8 mouse cellular contexts compared by ENCODE assay signal in the genomic region with DNA sequence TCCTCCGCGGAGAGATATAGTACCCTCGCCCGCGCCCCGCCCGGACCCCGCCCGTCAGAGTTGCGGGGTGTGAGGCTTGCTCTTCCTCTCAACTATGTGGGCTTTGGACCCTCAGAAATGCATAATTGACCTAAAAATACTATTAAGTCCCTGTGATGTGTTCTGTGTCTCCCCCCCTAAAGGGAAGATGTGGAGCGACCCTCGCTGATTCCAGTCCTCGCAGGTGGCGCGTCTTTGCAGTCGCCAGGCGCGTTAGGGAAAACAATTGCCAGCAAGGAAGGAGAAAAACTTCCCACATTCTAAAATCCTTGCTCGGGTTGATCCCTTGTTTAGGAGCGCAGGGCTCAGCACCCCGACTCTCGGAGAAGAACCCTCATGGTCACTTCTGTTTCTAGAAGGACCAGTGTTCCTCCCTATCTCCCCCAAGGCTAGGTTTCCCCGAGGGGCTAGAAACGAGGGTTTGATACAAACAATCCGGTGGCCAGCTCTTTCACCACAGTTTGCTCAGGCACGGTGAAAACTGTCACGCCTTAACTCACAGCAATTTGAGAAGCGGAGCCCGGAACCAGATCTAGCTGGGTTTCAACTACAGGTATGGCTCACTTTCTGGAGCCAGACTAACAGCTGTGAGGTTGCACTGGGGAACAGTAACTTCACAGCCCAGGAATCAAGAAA. TPM values are rescaled to one million over a fixed set of nuclear protein-coding genes. Genes with fewer than 3 reads are reported as not detected.
DNase-seq lines count a peak whose midpoint lies in the region; ATAC-seq and TF ChIP-seq lines count a peak whose summit lies in the region.

No protein-coding gene starts in this region.

- H3K4me1 ChIP-seq in heart, embryonic 11.5 days (ENCODE audit: control insufficient read depth, insufficient read depth, low read length), result peaks cover 3% of the 10 kb centered on the region; the same call in 1 of the 2 replicates
- H3K4me1 ChIP-seq in kidney, postnatal 0 days (replicated peaks; ENCODE audit: insufficient read depth, low read length), result 0 out of 2 replicates have a peak, but pooled peaks cover 5% of the 10 kb centered on the region

- intact Hi-C loops in left cerebral cortex, adult 2 months (cut with DNase I), result loop anchor here (1.0 to 5.0 kb wide), 3 partner anchors 11 to 56 kb away; a partner anchor contains a TSS

- DNase-seq in left cerebral cortex, adult 2 months (ENCODE audit: extremely low spot score in 1 of 2, low spot score in 2 of 2), result no peak
- DNase-seq in left cerebral cortex, adult 11 months (ENCODE audit: low spot score), result no peak
- DNase-seq in adrenal gland, postnatal 10 days, result peak; percentile 52
- DNase-seq in kidney, postnatal 0 days (ENCODE audit: low spot score), result peak; percentile 38
- peak; percentile 63 for DNase-seq in lung, postnatal 36 days
- peak; percentile 30 for DNase-seq in urinary bladder, postnatal 25 days (ENCODE audit: low spot score)
- no peak for DNase-seq in MN1 (ENCODE audit: low spot score)

- H3K4me2 ChIP-seq in heart, embryonic 11.5 days, result peak overlapping the region; percentile 94
- H3K4me2 ChIP-seq in kidney, postnatal 0 days (ENCODE audit: low read length), result peak overlapping the region; percentile 85

- H3K27ac ChIP-seq in left cerebral cortex, adult 2 months, result peak overlapping the region; percentile 86
- H3K27ac ChIP-seq in heart, embryonic 11.5 days (ENCODE audit: low read depth, low read length), result peak overlapping the region; percentile 98
- peak overlapping the region; percentile 100 for H3K27ac ChIP-seq in kidney, postnatal 0 days

- peak overlapping the region; percentile 60 for H3K4me3 ChIP-seq in left cerebral cortex, adult 2 months
- H3K4me3 ChIP-seq in heart, embryonic 11.5 days (ENCODE audit: low read depth, low read length), result peak overlapping the region; percentile 78
- peak overlapping the region; percentile 69 for H3K4me3 ChIP-seq in kidney, postnatal 0 days (replicated peaks; ENCODE audit: low read depth, low read length)

- H3K27me3 ChIP-seq in heart, embryonic 11.5 days (ENCODE audit: control insufficient read depth, insufficient read depth, low read length), result no peaks in the 10 kb centered on the region
- no peaks in the 10 kb centered on the region for H3K27me3 ChIP-seq in kidney, postnatal 0 days (ENCODE audit: insufficient read depth, low read length)

- peak overlapping the region; percentile 90 for H3K9ac ChIP-seq in heart, embryonic 11.5 days (ENCODE audit: low read depth, low read length)
- peak overlapping the region; percentile 66 for H3K9ac ChIP-seq in kidney, postnatal 0 days (ENCODE audit: low read depth, low read length)

- WGBS in heart, embryonic 11.5 days (ENCODE audit: insufficient replicate concordance), result 2% methylated on average over 29 of the region's 29 CpGs
- under 1% methylated on average over 29 of the region's 29 CpGs for WGBS in kidney, postnatal 0 days

- H3K36me3 ChIP-seq in heart, embryonic 11.5 days (ENCODE audit: control insufficient read depth, insufficient read depth, low read length), result no peaks in the 10 kb centered on the region
- H3K36me3 ChIP-seq in kidney, postnatal 0 days (ENCODE audit: insufficient read depth, low read length), result no peaks in the 10 kb centered on the region

- ATAC-seq in heart, embryonic 11.5 days (replicated peaks; ENCODE audit: insufficient number of reproducible peaks, low FRiP score, low TSS enrichment), result no peak
- no peak for ATAC-seq in kidney, postnatal 0 days (replicated peaks; ENCODE audit: low FRiP score, low read depth)

- no peak for TF ChIP-seq CTCF in left cerebral cortex, adult 2 months (IDR thresholded peaks at IDR 0.05)
- no peak for TF ChIP-seq CTCF in kidney, postnatal 0 days (IDR thresholded peaks at IDR 0.05; ENCODE audit: low read depth)

- H3K9me3 ChIP-seq in heart, embryonic 11.5 days (replicated peaks; ENCODE audit: control insufficient read depth, low read length), result no peaks in the 10 kb centered on the region
- no peaks in the 10 kb centered on the region for H3K9me3 ChIP-seq in kidney, postnatal 0 days (replicated peaks; ENCODE audit: low read length)

RNA-seq across cellular contexts. Expression of a gene that starts 11.3 kb away (rescaled TPM):
- 1,000 to 10,000 TPM; 2,238 to 2,247 TPM for total RNA-seq in left cerebral cortex, adult 2 months (2021)
- 100 to 1,000 TPM; 355 to 389 TPM for total RNA-seq in adrenal gland, postnatal 10 days (2021)
- polyA plus RNA-seq in heart, embryonic 11.5 days (2014; fragmentation: Nextera tagmentation; extraction: Ambion mirVana), result 797 and 913 TPM in 2 replicates
- 1,372 and 1,376 TPM in 2 replicates for polyA plus RNA-seq in kidney, postnatal 0 days (2015; fragmentation: Nextera tagmentation; extraction: Ambion mirVana)

RNA-seq across cellular contexts. Expression of a gene that starts 28.4 kb away (rescaled TPM):
- 10 to 100 TPM; 17.3 to 21.9 TPM for total RNA-seq in left cerebral cortex, adult 2 months (2021)
- total RNA-seq in adrenal gland, postnatal 10 days (2021), result 10 to 100 TPM; 14.8 to 19.4 TPM
- 6.2 and 10.1 TPM in 2 replicates for polyA plus RNA-seq in heart, embryonic 11.5 days (2014; fragmentation: Nextera tagmentation; extraction: Ambion mirVana)
- 17.2 and 18.6 TPM in 2 replicates for polyA plus RNA-seq in kidney, postnatal 0 days (2015; fragmentation: Nextera tagmentation; extraction: Ambion mirVana)

Comparison
In these comparisons a context has a peak if more than half of its experiments do, and no peak if none do; other contexts are left out.
1. DNase-seq: peak in adrenal gland, postnatal 10 days (single experiment), kidney, postnatal 0 days (single experiment), lung, postnatal 36 days (single experiment) and urinary bladder, postnatal 25 days (single experiment); none in left cerebral cortex, adult 2 months (0 of 2), left cerebral cortex, adult 11 months (single experiment) and MN1 (single experiment).
2. RNA of a gene that starts 11.3 kb away (total RNA-seq): 2,238 to 2,247 TPM in left cerebral cortex, adult 2 months; 355 to 389 TPM in adrenal gland, postnatal 10 days; every median in the first group is over 4 times any median in the second.
3. Peak in every context shown above with its lines, with median percentiles within 50 percentile points of each other: H3K27ac ChIP-seq and H3K4me3 ChIP-seq.